Mouse (Mus musculus): Measurements from ENCODE around the gene Zcchc7. TPM values are rescaled to one million over a fixed set of nuclear protein-coding genes. Genes with fewer than 3 reads are reported as not detected.

The Zcchc7 gene
- polyA plus RNA-seq, 1 experiment from 2014 or later = 48.7 TPM

GRCm38 (mm10) chr4:44974331-44974730, 218.7 kb downstream of the Zcchc7 start:
- Histone ChIP-seq H3K4me3 (replicated peaks) (no peak overlapping the region), H3K9ac (no peak overlapping the region), H3K4me2 (0 out of 2 replicates have a peak overlapping the region, but pooled peaks have one; percentile 41), H3K9me3 (no peaks in the 10 kb centered on the region), H3K4me1 (no peaks in the 10 kb centered on the region; the same call in 1 of the 2 replicates), H3K27ac (no peak overlapping the region), H3K27me3 (replicated peaks) (no peaks in the 10 kb centered on the region), H3K36me3 (no peaks in the 10 kb centered on the region)
- 76% methylated on average over 8 of the region's 8 CpGs for WGBS
- no peak for ATAC-seq (ENCODE audit: insufficient read depth, low FRiP score, low read depth)

GRCm38 (mm10) chr4:44976026-44976615, 220.4 kb downstream of the Zcchc7 start:
- no peak for ATAC-seq (ENCODE audit: insufficient read depth, low FRiP score, low read depth)
- WGBS = 60% methylated on average over 6 of the region's 6 CpGs
- Histone ChIP-seq H3K9me3 (no peaks in the 10 kb centered on the region), H3K27me3 (replicated peaks) (no peaks in the 10 kb centered on the region), H3K27ac (no peak overlapping the region), H3K4me1 (peaks cover 4% of the 10 kb centered on the region), H3K4me3 (replicated peaks) (no peak overlapping the region), H3K36me3 (no peaks in the 10 kb centered on the region), H3K4me2 (no peak overlapping the region), H3K9ac (no peak overlapping the region)

- Histone ChIP-seq H3K4me2 (no peak overlapping the region), H3K9ac (no peak overlapping the region), H3K36me3 (no peaks in the 10 kb centered on the region), H3K4me3 (replicated peaks) (no peak overlapping the region), H3K27me3 (replicated peaks) (no peaks in the 10 kb centered on the region), H3K27ac (no peak overlapping the region), H3K4me1 (peaks cover 9% of the 10 kb centered on the region), H3K9me3 (no peaks in the 10 kb centered on the region)
- no peak for ATAC-seq (ENCODE audit: insufficient read depth, low FRiP score, low read depth)
- 87% methylated on average over 10 of the region's 10 CpGs for WGBS
Measured at GRCm38 (mm10) chr4:44976921-44977710, 221.4 kb downstream of the Zcchc7 start.

GRCm38 (mm10) chr4:44978175-44978574, 222.5 kb downstream of the Zcchc7 start:
- Histone ChIP-seq H3K36me3 (no peaks in the 10 kb centered on the region), H3K9ac (no peak overlapping the region), H3K4me2 (no peak overlapping the region), H3K9me3 (no peaks in the 10 kb centered on the region), H3K4me1 (peaks cover 20% of the 10 kb centered on the region), H3K27me3 (replicated peaks) (no peaks in the 10 kb centered on the region), H3K27ac (no peak overlapping the region), H3K4me3 (replicated peaks) (no peak overlapping the region)
- ATAC-seq (ENCODE audit: insufficient read depth, low FRiP score, low read depth) = no peak
- WGBS = 52% methylated on average over 5 of the region's 5 CpGs

- peaks cover 23% of the 10 kb centered on the region for H3K4me1 ChIP-seq
- 53% methylated on average over 7 of the region's 7 CpGs for WGBS
- no peaks in the 10 kb centered on the region for H3K9me3 ChIP-seq
- no peak overlapping the region for H3K9ac ChIP-seq
- H3K36me3 ChIP-seq = no peaks in the 10 kb centered on the region
- H3K4me2 ChIP-seq = no peak overlapping the region
- H3K27ac ChIP-seq = no peak overlapping the region
- ATAC-seq (ENCODE audit: insufficient read depth, low FRiP score, low read depth) = no peak
- no peaks in the 10 kb centered on the region for H3K27me3 ChIP-seq (replicated peaks)
- H3K4me3 ChIP-seq (replicated peaks) = no peak overlapping the region
Measured at GRCm38 (mm10) chr4:44979794-44980338, 224.2 kb downstream of the Zcchc7 start.

- H3K27ac ChIP-seq = peak within 1 kb of the TSS; percentile 84
- under 1% methylated on average over 40 of the region's 40 CpGs for WGBS
- H3K27me3 ChIP-seq (replicated peaks) = no peaks in the 10 kb centered on the region
- H3K4me1 ChIP-seq = peaks cover 23% of the 10 kb centered on the region
- peak; percentile 91 for ATAC-seq (ENCODE audit: insufficient read depth, low FRiP score, low read depth)
- no peaks in the 10 kb centered on the region for H3K9me3 ChIP-seq
- H3K9ac ChIP-seq = peak within 1 kb of the TSS; percentile 83
- peak within 1 kb of the TSS; percentile 95 for H3K4me2 ChIP-seq
- no peaks in the 10 kb centered on the region for H3K36me3 ChIP-seq
- peak within 1 kb of the TSS; percentile 72 for H3K4me3 ChIP-seq (replicated peaks)
Measured at GRCm38 (mm10) chr4:44981280-44981973, 225.8 kb downstream of the Zcchc7 start, which contains the start of gene Grhpr. TSS of gene Grhpr (plus strand) at chr4:44981395.

Small RNA genes lying within 50 kb of the gene (microRNA-seq; reads per million reads assigned to microRNA genes)
- gene Gm22639 = not detected

Other genes starting within 250 kb of the Zcchc7 start
- 0.05 and 0.12 TPM in 2 replicates for gene Pax5, start 45.4 kb upstream of the Zcchc7 start, polyA plus RNA-seq (2015; fragmentation: Nextera tagmentation; extraction: Ambion mirVana)
- 79.2 and 84.2 TPM in 2 replicates for gene Grhpr, start 225.5 kb downstream of the Zcchc7 start, polyA plus RNA-seq (2015; fragmentation: Nextera tagmentation; extraction: Ambion mirVana)

Data from stomach, embryonic 15.5 days (tissue).